Mouse (Mus musculus): ENCODE data around the gene Cypt14. TPM values are rescaled to one million over a fixed set of nuclear protein-coding genes. Genes with fewer than 3 reads are reported as not detected.
"Not testable (repeated sequence)": the region's sequence is repeated elsewhere in the genome, so short reads cannot be mapped to it uniquely, and the experiment has no call there.

Cypt14 gene
- polyA plus RNA-seq (2012; ENCODE audit: insufficient read depth, low replicate concordance): not detected in 2 replicates

- H3K36me3 ChIP-seq (replicated peaks; ENCODE audit: low read length); H3K4me1 ChIP-seq; H3K27me3 ChIP-seq (replicated peaks): not testable (repeated sequence)
These were observed at the start of gene Cypt14 for GRCm38 (mm10) chrX:39863504-39863903. Cypt14 (minus strand) TSS chrX:39863604.

More at GRCm38 (mm10) chrX:39863504-39863903, at the start of gene Cypt14:
- not testable (repeated sequence) for H3K9me3 ChIP-seq; H3K4me3 ChIP-seq (replicated peaks)

Measured in megakaryocyte, embryonic 14.5 days (primary cell).